Mouse (Mus musculus) cerebellum, postnatal 36 days (tissue): ENCODE data around the gene Rps6ka2.
"Not testable (repeated sequence)": the region's sequence is repeated elsewhere in the genome, so short reads cannot be mapped to it uniquely, and the experiment has no call there.

Experiments used
- DNase-seq, 2 experiments: peaks; one replicate each; pipeline ENCODE4 v3.0.0; 2021 to 2022; ENCODE audit warnings: mixed read lengths in 2 of 2

The Rps6ka2 gene

GRCm38 (mm10) chr17:7273054-7273453, 103.1 kb downstream of the Rps6ka2 start:
- DNase-seq, result no peak

GRCm38 (mm10) chr17:7273785-7274184, 103.9 kb downstream of the Rps6ka2 start:
- no peak for DNase-seq

- DNase-seq, result peak; percentile 46 to 47
Observed at GRCm38 (mm10) chr17:7278702-7279242, 108.9 kb downstream of the Rps6ka2 start.

GRCm38 (mm10) chr17:7279251-7279650, 109.3 kb downstream of the Rps6ka2 start:
- no peak for DNase-seq

- DNase-seq, result no peak
Observed at GRCm38 (mm10) chr17:7284297-7284910, 114.5 kb downstream of the Rps6ka2 start.

GRCm38 (mm10) chr17:7285292-7285691, 115.4 kb downstream of the Rps6ka2 start:
- no peak for DNase-seq

GRCm38 (mm10) chr17:7286422-7287050, 116.6 kb downstream of the Rps6ka2 start:
- no peak for DNase-seq

GRCm38 (mm10) chr17:7292012-7292684, 122.2 kb downstream of the Rps6ka2 start:
- peak; percentile 27 to 32 for DNase-seq

- DNase-seq, result peak in 1 of 2 experiments; percentile 46
Observed at GRCm38 (mm10) chr17:7306278-7307196, 136.6 kb downstream of the Rps6ka2 start.

- not testable (repeated sequence) for DNase-seq
Observed at GRCm38 (mm10) chr17:7315693-7316382, 145.9 kb downstream of the Rps6ka2 start.

GRCm38 (mm10) chr17:7319789-7320188, 149.9 kb downstream of the Rps6ka2 start:
- DNase-seq, result not testable (repeated sequence)

GRCm38 (mm10) chr17:7324346-7324745, 154.4 kb downstream of the Rps6ka2 start, which contains the start of gene Tcp10a:
TSS of gene Tcp10a (plus strand) at chr17:7324646.
- not testable (repeated sequence) for DNase-seq

GRCm38 (mm10) chr17:7326415-7326814, 156.5 kb downstream of the Rps6ka2 start:
- DNase-seq, result not testable (repeated sequence)

- DNase-seq, result not testable (repeated sequence)
Observed at GRCm38 (mm10) chr17:7332745-7333144, 162.8 kb downstream of the Rps6ka2 start.

GRCm38 (mm10) chr17:7337381-7337780, 167.5 kb downstream of the Rps6ka2 start:
- DNase-seq, result not testable (repeated sequence)

GRCm38 (mm10) chr17:7348765-7349164, 178.8 kb downstream of the Rps6ka2 start:
- DNase-seq, result peak; percentile 29 to 35

- DNase-seq, result not testable (repeated sequence)
Observed at GRCm38 (mm10) chr17:7352596-7352995, 182.7 kb downstream of the Rps6ka2 start, which contains the start of gene Ttll2. TSS of gene Ttll2 (minus strand) at chr17:7352696.
